Mouse (Mus musculus) kidney, embryonic 15.5 days (tissue): ENCODE measurements around the gene Sez6. TPM values are rescaled to one million over a fixed set of nuclear protein-coding genes. Genes with fewer than 3 reads are reported as not detected.

Experiments
- ATAC-seq: fragments of 200-750 bp; cut with Nextera tagmentation; replicated peaks from 2 replicates; pipeline ENCODE4 v1.8.0; 2017; ENCODE audit warnings: moderate TSS enrichment; ENCODE audit not compliant: low FRiP score
- H3K27ac ChIP-seq: fragments of 300-500 bp; sonication (generic); 2 replicates; pipeline ENCODE4 v1.5.1; 2015; ENCODE audit warnings: mild to moderate bottlenecking, inconsistent platforms
- H3K27me3 ChIP-seq: fragments of 300-500 bp; sonication (generic); 2 replicates; pipeline ENCODE4 v1.6.1; 2015; ENCODE audit warnings: inconsistent platforms
- H3K36me3 ChIP-seq: fragments of 300-500 bp; sonication (generic); 2 replicates; pipeline ENCODE4 v1.6.1; 2015; ENCODE audit warnings: inconsistent platforms
- H3K4me1 ChIP-seq: fragments of 300-500 bp; sonication (generic); 2 replicates; pipeline ENCODE4 v1.6.1; 2015; ENCODE audit warnings: inconsistent platforms
- H3K4me2 ChIP-seq: fragments of 300-500 bp; sonication (generic); 2 replicates; pipeline ENCODE4 v1.6.1; 2015; ENCODE audit warnings: moderate library complexity, mild to moderate bottlenecking, inconsistent platforms
- H3K4me3 ChIP-seq: fragments of 300-500 bp; sonication (generic); replicated peaks from 2 replicates; pipeline ENCODE4 v1.5.1; 2015; ENCODE audit warnings: mild to moderate bottlenecking, inconsistent platforms
- H3K9ac ChIP-seq: fragments of 300-500 bp; sonication (generic); 2 replicates; pipeline ENCODE4 v1.6.1; 2015; ENCODE audit warnings: mild to moderate bottlenecking, inconsistent platforms
- H3K9me3 ChIP-seq: fragments of 300-500 bp; sonication (generic); replicated peaks from 2 replicates; pipeline ENCODE4 v1.6.1; 2016; ENCODE audit warnings: inconsistent platforms
- WGBS: fragments of 180-500 bp; shearing (Covaris S2); methylation state at CpG from one replicate; pipeline ENCODE4 v1.1.7; 2015; ENCODE audit warnings: mixed read lengths; 5-methylcytosine and 5-hydroxymethylcytosine counted together
- polyA plus RNA-seq: library from polyadenylated mRNA; unstranded; fragments of >200 nt; fragmentation: Nextera tagmentation; extraction: Ambion mirVana; gene quantifications from 2 replicates; pipeline ENCODE4 v1.2.1, GENCODE M21; 2015

The Sez6 gene
- polyA plus RNA-seq, 1 experiment from 2014 or later, result 0.44 TPM

DNA sequence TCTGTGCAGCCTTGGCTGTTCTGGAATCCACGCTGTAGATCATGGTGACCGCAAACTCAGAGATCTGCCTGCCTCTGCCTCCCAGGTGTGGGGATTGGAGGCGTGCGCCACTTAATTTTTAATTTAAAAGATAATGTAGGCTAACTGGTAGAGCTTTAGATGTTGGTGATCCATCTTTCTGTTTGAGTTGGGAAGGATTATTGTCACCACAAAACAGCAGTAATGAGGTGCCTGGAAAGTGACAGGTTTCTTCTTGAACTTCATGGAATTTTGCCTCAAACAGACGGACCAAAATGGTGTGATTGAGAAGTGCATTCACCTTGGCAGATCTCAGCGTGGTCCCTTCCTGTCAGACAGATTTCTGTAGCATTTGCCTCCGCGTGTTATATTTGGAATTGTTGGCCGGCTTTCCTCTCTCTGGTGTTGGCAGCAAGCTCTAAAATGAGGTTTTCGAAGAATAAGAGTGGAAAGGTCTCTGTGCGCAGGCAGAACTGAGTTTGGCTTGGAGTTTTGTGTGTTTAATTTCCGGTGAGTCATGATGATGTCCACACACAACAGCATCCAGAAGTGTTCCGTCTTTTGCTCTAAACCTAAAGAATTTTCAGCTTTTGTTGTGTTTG lies 58.6 kb downstream of the Sez6 start:
- H3K27ac ChIP-seq, result no peak overlapping the region
- no peak overlapping the region for H3K4me3 ChIP-seq
- no peak overlapping the region for H3K4me2 ChIP-seq
- H3K27me3 ChIP-seq, result no peaks in the 10 kb centered on the region
- H3K9ac ChIP-seq, result no peak overlapping the region
- ATAC-seq, result no peak
- 95% methylated on average over 13 of the region's 13 CpGs for WGBS
- H3K36me3 ChIP-seq, result peaks cover 63% of the 10 kb centered on the region
- H3K9me3 ChIP-seq, result no peaks in the 10 kb centered on the region
- peaks cover 16% of the 10 kb centered on the region for H3K4me1 ChIP-seq

DNA sequence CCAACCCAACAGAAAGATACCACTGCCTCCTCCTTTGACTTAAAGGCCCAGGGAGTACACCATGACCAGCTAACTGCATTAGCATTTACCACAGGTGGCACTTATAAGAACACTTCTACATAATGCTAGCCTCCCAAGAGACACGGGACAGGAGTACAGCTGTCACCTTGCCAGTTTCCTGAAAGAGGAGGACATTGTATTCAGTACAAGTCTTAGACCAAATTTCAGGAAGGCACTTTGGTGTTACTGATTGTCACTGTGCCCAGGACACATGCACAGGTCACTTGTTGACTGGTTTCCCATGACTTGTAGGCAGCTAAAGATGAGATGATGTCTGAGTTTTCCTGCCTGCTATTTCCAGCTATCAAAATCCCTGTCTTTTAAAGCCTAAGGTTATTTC lies 65.0 kb downstream of the Sez6 start:
- Histone ChIP-seq H3K9me3 (no peaks in the 10 kb centered on the region), H3K27me3 (no peaks in the 10 kb centered on the region), H3K4me2 (no peak overlapping the region), H3K9ac (no peak overlapping the region), H3K4me1 (no peaks in the 10 kb centered on the region), H3K27ac (no peak overlapping the region), H3K4me3 (no peak overlapping the region), H3K36me3 (peaks cover 52% of the 10 kb centered on the region)
- no peak for ATAC-seq
- WGBS, result 77% methylated on average over 1 of the region's 1 CpGs

DNA sequence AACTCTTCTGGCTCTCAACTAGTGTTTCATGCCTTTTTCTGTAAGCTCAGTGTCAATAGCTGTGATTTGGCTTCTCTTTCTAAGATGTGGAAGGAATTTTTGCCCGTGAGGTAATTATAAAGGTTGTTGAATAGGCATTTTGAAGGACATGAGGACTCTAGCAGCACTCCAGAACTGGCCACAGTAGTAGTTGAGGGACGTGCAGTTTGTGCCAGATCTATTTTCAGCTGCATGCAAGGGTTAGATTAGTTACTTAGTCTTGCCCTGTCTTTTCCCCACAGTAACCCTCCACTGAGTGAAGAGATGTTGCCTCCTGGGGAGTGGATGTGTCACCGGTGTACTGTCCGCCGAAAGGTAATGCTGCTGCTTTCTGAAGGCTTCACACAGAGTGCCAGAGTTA lies 75.8 kb downstream of the Sez6 start:
- Histone ChIP-seq H3K36me3 (peaks cover 79% of the 10 kb centered on the region), H3K9ac (no peak overlapping the region), H3K27me3 (no peaks in the 10 kb centered on the region), H3K4me2 (no peak overlapping the region), H3K27ac (no peak overlapping the region), H3K4me1 (0 out of 2 replicates have a peak, but pooled peaks cover 3% of the 10 kb centered on the region), H3K9me3 (no peaks in the 10 kb centered on the region), H3K4me3 (no peak overlapping the region)
- ATAC-seq, result no peak
- 92% methylated on average over 5 of the region's 5 CpGs for WGBS

DNA sequence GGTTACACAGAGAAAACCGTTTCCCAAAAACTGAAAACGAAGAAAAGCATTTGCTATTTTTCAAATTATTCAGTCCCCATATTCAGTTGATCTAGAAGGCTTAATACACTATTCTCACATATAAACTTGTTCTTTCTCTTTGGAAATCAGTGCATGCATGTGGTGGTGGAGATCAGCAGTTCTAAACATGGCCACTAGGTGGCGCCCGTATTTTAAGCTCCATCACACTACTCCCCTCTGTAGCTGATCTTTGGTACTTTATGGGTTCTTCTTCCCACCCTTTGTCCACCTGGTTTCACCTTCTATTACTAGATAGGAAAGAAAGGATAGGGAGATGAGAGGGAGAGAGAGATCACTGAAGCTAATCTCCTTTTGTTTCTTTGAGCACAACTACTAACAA lies 89.1 kb downstream of the Sez6 start:
- H3K27me3 ChIP-seq, result no peaks in the 10 kb centered on the region
- WGBS, result 22% methylated on average over 4 of the region's 4 CpGs
- H3K27ac ChIP-seq, result no peak overlapping the region
- no peak overlapping the region for H3K4me3 ChIP-seq
- H3K9ac ChIP-seq, result no peak overlapping the region
- H3K36me3 ChIP-seq, result peaks cover 93% of the 10 kb centered on the region
- no peak overlapping the region for H3K4me2 ChIP-seq
- no peak for ATAC-seq
- H3K9me3 ChIP-seq, result no peaks in the 10 kb centered on the region
- no peaks in the 10 kb centered on the region for H3K4me1 ChIP-seq

DNA sequence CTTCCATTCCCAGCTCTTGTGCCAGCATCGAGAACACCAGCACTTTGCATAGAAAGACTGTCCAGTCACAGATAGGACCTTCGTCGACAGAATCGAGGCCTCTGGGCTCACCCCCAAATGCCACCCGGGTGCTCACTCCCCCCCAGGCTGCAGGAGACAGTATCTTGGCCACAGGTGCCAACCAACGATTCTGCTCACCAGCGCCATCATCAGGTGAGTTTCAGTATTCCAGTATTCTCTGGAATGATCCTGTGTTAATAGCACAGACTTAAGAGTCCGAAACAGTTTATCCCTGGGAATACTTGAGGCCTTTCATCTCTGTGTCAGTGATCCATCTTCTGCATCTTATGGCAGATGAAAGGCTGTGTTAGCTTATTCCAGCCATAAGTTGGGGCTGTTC lies 93.0 kb downstream of the Sez6 start:
- WGBS, result 88% methylated on average over 8 of the region's 8 CpGs
- H3K27ac ChIP-seq, result no peak overlapping the region
- ATAC-seq, result no peak
- H3K4me1 ChIP-seq, result no peaks in the 10 kb centered on the region
- no peaks in the 10 kb centered on the region for H3K27me3 ChIP-seq
- H3K9ac ChIP-seq, result no peak overlapping the region
- H3K4me2 ChIP-seq, result no peak overlapping the region
- H3K36me3 ChIP-seq, result peaks cover 92% of the 10 kb centered on the region
- no peaks in the 10 kb centered on the region for H3K9me3 ChIP-seq
- no peak overlapping the region for H3K4me3 ChIP-seq

Other genes starting within 250 kb of the Sez6 start
- gene Nufip2, start 244.6 kb upstream of the Sez6 start, polyA plus RNA-seq, result 4.0 and 5.2 TPM in 2 replicates
- gene Cryba1, start 205.5 kb upstream of the Sez6 start, polyA plus RNA-seq, result not detected in 2 replicates
- gene Myo18a, start 167.6 kb upstream of the Sez6 start, polyA plus RNA-seq, result 30.4 and 31.8 TPM in 2 replicates
- gene Gm10277, start 143.1 kb upstream of the Sez6 start, polyA plus RNA-seq, result 1.5 and 2.3 TPM in 2 replicates
- gene Pipox, start 36.7 kb upstream of the Sez6 start, polyA plus RNA-seq, result 8.7 and 10.8 TPM in 2 replicates
- 15.0 and 20.5 TPM in 2 replicates for gene Phf12, start 52.0 kb downstream of the Sez6 start, polyA plus RNA-seq
- gene Dhrs13, start 101.5 kb downstream of the Sez6 start, polyA plus RNA-seq, result 16.6 and 18.3 TPM in 2 replicates
- gene Flot2, start 107.1 kb downstream of the Sez6 start, polyA plus RNA-seq, result 46.1 and 53.2 TPM in 2 replicates
- gene Eral1, start 149.6 kb downstream of the Sez6 start, polyA plus RNA-seq, result 34.2 and 38.4 TPM in 2 replicates
- gene Fam222b, start 163.9 kb downstream of the Sez6 start, polyA plus RNA-seq, result 14.5 and 18.2 TPM in 2 replicates
- gene Traf4, start 234.8 kb downstream of the Sez6 start, polyA plus RNA-seq, result 94.2 and 99.5 TPM in 2 replicates
- 21.1 and 25.0 TPM in 2 replicates for gene Nek8, start 245.9 kb downstream of the Sez6 start, polyA plus RNA-seq
- 28.7 and 31.8 TPM in 2 replicates for gene Tlcd1, start 245.9 kb downstream of the Sez6 start, polyA plus RNA-seq